Comparison of ENCODE assay signal across 7 mouse cellular contexts in genomic region chr9:56635121-56635497, GRCm38 (mm10).
DNase-seq lines count a peak whose midpoint lies in the region; ATAC-seq lines count a peak whose summit lies in the region.

No protein-coding gene starts in this region.

- DNase-seq in right cerebral cortex, postnatal 25 days: peak; percentile 52
- DNase-seq in right cerebral cortex, postnatal 36 days (ENCODE audit: low spot score in 2 of 2): no peak
- peak; percentile 70 for DNase-seq in cerebellum, adult 9-11 months
- peak; percentile 29 for DNase-seq in kidney, postnatal 14 days

- peak overlapping the region; percentile 64 for H3K4me3 ChIP-seq in heart, embryonic 11.5 days (ENCODE audit: low read depth, low read length)
- peak overlapping the region; percentile 79 for H3K4me3 ChIP-seq in midbrain, embryonic 15.5 days

- peak overlapping the region; percentile 95 for H3K4me2 ChIP-seq in heart, embryonic 11.5 days
- peak overlapping the region; percentile 85 for H3K4me2 ChIP-seq in midbrain, embryonic 15.5 days

- H3K27me3 ChIP-seq in heart, embryonic 11.5 days (ENCODE audit: control insufficient read depth, insufficient read depth, low read length): peaks cover 62% of the 10 kb centered on the region
- H3K27me3 ChIP-seq in midbrain, embryonic 15.5 days (replicated peaks): peaks cover 7% of the 10 kb centered on the region; the same call in 1 of the 2 replicates

- no peaks in the 10 kb centered on the region for H3K36me3 ChIP-seq in heart, embryonic 11.5 days (ENCODE audit: control insufficient read depth, insufficient read depth, low read length)
- no peaks in the 10 kb centered on the region for H3K36me3 ChIP-seq in midbrain, embryonic 15.5 days (replicated peaks)

- WGBS in heart, embryonic 11.5 days (ENCODE audit: insufficient replicate concordance): 0% methylated on average over 24 of the region's 40 CpGs
- WGBS in midbrain, embryonic 15.5 days: 0% methylated on average over 40 of the region's 40 CpGs

- H3K4me1 ChIP-seq in heart, embryonic 11.5 days (ENCODE audit: control insufficient read depth, insufficient read depth, low read length): peaks cover 20% of the 10 kb centered on the region
- peaks cover 49% of the 10 kb centered on the region for H3K4me1 ChIP-seq in midbrain, embryonic 15.5 days

- H3K9ac ChIP-seq in heart, embryonic 11.5 days (ENCODE audit: low read depth, low read length): peak overlapping the region; percentile 65
- peak overlapping the region; percentile 86 for H3K9ac ChIP-seq in midbrain, embryonic 15.5 days

- peak; percentile 15; the same call in 1 of the 2 replicates for ATAC-seq in heart, embryonic 11.5 days (replicated peaks; ENCODE audit: insufficient number of reproducible peaks, low FRiP score, low TSS enrichment)
- peak; percentile 31 for ATAC-seq in midbrain, embryonic 15.5 days (replicated peaks)
- ATAC-seq in inflammation-experienced regulatory T-cells, adult 6 months: no peak

- H3K27ac ChIP-seq in heart, embryonic 11.5 days (ENCODE audit: low read depth, low read length): no peak overlapping the region
- H3K27ac ChIP-seq in midbrain, embryonic 15.5 days: peak overlapping the region; percentile 96

- H3K9me3 ChIP-seq in heart, embryonic 11.5 days (replicated peaks; ENCODE audit: control insufficient read depth, low read length): no peaks in the 10 kb centered on the region
- H3K9me3 ChIP-seq in midbrain, embryonic 15.5 days: no peaks in the 10 kb centered on the region

Comparison
In these comparisons a context has a peak if more than half of its experiments do, and no peak if none do; other contexts are left out.
1. DNase-seq: peak in right cerebral cortex, postnatal 25 days (single experiment), cerebellum, adult 9-11 months (single experiment) and kidney, postnatal 14 days (single experiment); none in right cerebral cortex, postnatal 36 days (0 of 2).